Mouse (Mus musculus) adrenal gland, adult 8-10 months (tissue): ENCODE data around the gene Bcl2l15. TPM values are rescaled to one million over a fixed set of nuclear protein-coding genes. Genes with fewer than 3 reads are reported as not detected.
"Not testable (repeated sequence)": the region's sequence is repeated elsewhere in the genome, so short reads cannot be mapped to it uniquely, and the experiment has no call there.

ENCODE experiments used
- DNase-seq: peaks from one replicate; pipeline ENCODE4 v3.0.0; 2022
- total RNA-seq, 4 experiments: library from RNA; stranded (reverse); gene quantifications; 2 replicates each; pipeline ENCODE4 v1.2.4; 2022

The Bcl2l15 gene
- total RNA-seq: under 1 TPM in 3 of 4 experiments, not detected in 1; 0.24 to 0.49 (median 0.38) TPM

DNA sequence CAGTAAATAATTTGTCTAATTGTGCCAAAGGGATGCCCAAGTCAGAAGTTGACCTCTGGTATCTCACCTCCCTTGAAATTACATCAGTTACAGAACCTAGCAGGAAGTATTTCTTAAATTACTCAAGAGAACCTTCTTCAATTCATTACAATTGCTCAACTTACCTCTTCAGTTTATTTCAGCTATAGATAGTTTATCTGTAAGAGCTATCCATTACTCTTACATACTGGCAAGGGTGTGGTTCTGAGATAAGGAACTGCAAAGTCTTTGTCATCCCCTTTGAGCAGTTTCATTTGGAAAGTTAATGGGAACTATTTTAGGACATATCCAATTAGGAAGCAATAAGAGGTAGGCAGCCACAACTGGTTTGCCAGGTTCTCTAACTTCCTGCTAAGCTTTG, at the start of gene Bcl2l15:
Gene Bcl2l15 (plus strand): TSS at position 176 of the 400 bp plus-strand sequence.
- DNase-seq: no peak

DNA sequence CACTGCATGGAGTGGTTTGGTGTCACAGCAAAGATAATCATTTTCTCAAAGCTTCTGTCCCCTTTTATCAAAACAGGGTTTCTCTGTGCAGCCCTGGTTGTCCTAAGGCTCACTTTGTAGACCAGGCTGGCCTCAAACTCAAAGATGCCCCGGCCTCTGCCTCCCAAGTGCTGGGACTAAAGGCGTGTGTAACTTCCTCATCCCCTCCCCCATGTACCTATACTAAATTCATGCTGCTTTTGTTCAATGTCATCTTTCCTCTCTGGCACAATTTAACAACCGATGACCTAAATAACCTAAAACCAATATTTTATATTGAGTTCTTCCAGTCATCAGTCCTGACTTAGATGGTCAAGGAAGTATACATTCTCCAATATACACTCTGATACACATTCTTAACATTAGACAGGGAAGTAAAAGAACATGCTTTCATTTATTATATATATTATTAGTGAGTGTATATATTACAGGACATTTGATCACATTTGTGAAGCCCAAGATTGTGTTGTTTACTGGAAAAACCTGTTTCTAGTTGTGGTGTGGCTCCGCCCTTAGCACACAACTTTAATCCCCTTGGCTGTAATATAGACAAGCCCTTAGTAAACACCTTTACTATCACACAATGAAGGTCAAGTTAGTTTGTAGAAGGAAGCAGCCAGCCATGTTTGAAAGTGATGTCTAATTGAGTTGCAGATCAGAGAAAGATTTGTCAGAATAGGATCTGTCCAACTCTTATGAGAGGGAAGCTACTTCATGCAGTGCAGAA, 49.4 kb upstream of the Bcl2l15 start:
- DNase-seq: no peak

DNA sequence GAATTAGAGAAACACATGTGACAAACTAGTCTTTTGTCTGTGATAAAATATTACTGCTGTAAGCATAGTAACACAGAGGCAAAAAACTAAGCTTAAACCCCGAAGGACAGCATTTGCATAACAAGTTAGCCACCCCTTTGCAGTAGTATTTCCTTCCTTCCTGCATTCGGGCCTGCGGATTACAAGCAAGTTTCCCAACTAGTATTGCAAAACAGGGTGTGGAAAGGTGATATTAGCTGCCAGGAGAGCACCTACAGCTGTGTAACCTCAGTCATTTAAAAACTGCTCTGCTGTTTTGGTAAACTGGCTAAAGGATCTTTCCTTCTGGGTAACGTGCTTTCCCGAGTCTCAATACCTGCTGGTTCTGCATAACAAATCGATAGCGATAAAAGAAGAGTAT, 45.2 kb upstream of the Bcl2l15 start:
- no peak for DNase-seq

DNA sequence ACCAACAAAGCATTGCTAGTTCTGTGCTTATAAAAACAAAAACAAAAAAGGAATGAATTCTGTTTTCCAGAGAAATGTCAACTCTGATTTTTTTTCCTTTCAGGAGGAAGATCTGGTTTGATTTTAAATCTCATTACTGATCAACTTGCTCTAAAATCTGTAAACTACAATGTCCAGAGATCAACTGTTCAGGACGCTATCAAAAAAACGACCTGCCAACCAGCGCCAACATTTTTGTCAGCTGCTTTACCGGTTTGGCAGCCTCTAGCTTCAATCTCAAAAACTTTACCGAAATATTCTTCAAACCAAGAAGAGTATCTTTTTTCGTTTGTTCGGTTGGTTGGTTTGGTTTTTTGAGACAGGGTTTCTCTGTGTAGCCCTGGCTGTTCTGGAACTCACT, 43.3 kb upstream of the Bcl2l15 start:
- no peak for DNase-seq

DNA sequence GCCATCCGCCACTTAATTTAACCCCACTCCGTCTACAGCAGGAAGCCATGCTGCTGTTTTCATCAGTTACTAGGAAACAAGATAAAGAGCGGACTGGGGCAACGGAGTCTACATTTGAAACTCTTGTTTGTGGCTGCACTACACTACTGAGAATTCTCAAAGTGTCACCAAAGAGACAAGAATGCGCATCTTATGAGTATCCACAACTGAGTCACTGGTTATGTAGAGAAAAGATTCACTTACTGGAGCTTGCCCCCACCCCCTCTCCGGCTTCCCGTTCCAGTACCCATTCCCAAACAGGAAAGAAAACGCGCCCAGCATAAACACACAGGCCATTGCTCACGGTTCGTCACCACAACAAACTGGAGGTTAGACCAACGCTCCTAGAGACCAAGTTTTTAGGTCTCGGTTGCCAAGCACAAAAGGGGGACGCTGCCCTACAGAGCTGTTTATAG, 42.5 kb upstream of the Bcl2l15 start:
- no peak for DNase-seq

DNA sequence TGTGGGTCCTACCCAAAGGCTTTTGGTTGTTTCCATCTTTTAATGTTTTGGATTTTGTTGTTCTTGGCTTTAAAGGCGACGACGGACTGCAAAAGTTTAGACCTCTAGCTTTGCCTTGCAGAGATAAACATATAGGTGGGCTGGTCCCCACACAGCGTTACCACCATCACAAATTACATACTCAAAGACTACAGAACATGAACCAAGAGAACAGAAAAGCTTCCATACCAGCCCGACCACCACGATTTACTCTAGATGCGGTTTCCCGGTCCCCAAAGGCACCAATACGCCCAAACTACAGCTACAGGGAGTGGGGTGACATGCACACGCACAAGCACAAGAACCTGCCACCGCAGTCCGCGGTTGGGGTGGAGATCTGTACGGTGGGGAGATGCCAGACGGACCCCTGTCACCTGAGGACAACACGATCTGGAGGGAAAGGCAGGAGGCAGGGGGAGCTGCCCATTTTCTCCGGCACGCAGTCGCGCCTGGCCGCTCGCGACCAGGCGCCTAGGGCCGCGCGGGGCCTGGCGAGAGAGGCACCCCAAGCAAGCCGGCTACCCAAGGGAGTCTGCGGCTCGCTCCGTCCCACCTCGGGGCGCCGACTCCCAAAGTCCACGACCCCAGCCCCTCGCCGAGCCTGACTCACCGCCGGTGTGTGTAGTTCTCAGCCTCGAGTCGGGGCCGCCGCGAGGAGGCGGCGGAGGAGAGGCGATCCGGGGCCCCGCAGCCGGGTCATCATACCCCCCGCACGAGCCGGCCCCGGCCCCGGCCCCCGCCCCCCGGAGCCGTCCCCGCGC, 41.9 kb upstream of the Bcl2l15 start:
- no peak for DNase-seq

DNA sequence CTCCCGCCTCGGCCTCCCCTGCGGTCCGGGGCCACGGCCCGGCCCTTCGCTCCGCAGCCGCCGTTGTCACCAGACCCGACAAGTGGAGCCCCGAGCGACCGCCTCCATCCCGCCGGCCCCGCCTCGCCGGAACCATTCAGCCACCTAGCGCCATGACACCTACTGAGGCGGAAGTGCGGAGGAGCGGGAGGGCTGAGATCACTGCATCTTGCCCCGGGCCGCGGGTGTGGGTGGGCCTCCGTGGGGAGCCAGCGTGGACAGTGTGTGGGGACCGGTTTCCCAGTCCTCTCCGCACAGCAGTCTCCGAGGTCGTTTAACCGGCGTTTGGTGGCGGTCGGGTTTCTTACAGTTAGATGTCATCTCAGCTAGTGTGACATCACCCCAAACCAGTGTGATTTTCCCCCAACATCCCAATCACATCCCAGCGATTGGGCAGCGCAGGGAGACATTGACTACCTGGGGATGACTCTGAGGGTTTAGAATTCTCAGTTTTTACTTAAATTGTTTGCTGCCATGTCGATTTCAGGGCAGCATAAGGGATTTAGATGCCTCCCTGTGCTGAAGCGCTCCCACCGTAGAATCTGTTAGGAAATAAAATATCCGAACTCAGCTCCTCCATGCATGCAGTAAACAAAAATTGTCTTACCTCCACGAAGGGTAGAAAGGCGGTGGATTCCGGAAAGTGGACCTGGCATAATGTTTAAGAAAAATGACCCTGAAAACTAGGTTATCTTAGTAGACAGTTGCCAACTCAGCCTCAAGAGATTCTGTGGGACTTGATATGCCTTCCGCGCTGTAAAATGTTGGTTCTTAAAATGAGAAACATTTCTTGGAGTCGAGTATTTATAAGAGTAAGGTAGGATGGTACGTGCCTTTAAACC, 40.9 kb upstream of the Bcl2l15 start, which contains the start of gene Hipk1:
Gene Hipk1 (minus strand): TSS at position 334 of the 881 bp plus-strand sequence.
- DNase-seq: peak; percentile 92

DNA sequence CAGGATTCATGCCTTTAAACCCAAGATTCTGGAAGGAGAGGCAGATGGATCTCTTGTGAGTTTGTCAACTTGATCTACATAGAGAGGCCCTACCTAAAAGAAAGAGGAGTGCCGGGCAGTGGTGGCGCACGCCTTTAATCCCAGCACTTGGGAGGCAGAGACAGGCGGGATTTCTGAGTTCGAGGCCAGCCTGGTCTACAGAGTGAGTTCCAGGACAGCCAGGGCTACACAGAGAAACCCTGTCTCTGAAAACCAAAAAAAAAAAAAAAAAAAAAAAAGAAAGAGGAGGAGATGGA, 40.3 kb upstream of the Bcl2l15 start:
- not testable (repeated sequence) for DNase-seq

DNA sequence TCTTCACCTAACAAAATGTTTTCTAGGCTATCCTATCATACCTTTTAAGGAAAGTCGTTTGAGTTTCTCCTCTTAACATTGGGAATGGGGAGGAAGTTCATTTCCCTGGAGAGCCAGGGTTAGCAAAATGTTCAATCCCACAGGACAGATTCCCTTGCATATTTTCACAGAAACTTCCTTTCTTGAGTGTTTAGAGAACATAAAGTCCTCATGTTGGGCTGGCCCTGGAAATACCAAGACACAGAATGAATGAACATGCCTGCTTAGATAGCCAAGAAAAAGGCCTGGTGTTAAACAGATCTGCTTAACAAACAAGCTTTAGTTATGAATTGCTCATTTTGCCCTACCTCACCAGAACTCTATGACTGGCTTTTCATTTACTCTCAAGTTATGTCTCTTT, 39.8 kb upstream of the Bcl2l15 start:
- no peak for DNase-seq

DNA sequence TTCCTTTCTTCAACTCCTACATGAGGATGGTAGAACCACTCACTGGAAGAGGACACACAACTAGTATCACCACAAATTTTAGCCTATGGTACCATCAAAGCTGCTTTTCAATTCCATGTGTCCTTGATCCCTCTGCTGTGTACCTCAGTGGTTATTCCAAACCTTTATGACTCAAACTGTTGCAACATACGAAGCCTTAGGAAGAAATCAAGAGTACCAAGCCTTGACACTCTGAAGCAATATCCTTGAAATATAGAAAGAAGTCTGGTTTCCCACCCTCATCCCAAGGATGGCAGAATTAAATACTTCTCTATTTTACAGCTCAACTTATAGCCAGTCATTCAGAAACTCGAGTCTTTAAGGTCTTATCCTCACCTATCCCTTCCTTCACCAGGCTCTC, 36.0 kb upstream of the Bcl2l15 start:
- DNase-seq: no peak

DNA sequence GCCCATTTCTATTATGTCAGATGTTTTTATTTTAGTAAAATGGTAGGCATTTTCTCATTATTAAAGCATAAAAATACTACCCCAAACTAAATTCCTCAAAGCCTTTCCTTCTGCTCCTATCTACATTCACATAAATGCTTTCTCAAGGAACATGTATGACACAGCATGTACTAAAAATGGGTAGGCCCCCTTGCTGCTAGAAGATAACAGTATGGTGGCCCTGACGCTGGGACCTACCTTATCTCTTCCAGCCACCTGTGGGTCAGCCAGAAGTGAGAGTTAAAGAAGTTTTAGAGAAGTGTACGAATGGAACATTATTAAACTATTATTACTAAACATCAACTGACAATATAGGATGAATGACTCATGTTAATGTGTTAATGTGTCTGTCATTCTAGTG, 32.9 kb upstream of the Bcl2l15 start:
- no peak for DNase-seq

DNA sequence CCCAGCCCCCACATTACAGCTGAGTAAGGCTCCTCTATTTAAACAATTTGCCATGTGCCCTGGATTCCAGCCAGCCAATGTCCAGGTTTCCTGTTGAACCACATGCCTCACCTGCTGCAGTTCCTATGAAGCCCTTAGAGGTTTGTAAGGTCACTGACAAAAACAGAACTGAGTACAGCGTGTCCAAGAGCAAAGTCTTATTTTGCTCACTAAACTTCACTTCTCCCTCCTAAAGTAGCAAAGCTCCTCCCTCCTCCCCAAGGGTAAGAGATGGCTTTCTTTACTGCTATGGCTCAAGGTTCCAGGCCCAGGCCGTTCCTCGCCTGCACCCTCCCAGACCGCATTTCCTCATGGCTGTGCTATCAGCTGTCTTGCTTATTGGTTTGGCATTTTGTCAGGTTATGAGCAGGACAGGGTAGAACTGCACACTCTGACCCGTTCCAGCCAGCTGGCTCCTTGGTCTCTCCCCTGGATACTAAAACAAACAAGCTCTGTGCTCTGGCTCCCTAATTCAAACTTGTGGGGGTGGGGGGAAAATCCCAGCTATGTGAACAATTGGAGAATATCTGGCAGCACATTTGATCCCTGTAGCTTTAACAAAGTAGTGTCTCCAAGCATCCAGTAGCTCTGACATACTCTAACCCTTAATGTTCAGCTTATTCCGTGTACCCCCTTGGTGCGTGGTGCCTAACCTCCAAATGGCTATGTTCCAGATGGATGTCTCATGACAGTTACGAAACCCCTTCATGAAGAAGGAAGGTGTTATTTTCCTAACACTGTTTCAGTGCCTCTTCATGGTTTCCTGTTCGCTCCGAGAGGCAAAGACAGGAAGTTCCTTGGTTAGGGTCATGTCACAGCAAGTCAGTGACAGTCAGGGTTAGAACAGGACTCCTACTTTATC, 30.5 kb upstream of the Bcl2l15 start:
- DNase-seq: peak; percentile 76

DNA sequence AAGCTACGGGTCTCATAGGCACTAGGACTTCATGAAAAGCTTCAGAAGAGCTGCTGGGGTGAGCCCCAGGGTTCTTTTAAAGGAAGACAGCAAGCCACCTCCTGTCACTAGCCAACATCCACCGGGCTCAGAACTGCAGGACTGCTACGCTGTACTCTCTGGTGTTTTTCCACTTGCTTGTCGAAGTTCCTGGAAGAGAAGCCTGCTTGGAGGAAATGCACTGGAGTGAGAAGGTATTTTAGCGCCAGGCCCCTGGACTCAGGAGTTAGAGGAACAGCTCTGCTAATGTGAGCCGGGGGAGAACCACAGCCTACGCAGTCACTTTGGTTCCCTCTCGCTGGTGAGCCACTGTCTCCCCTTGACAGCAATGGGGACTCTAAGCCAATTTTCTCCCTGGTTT, 29.5 kb upstream of the Bcl2l15 start:
- DNase-seq: no peak

DNA sequence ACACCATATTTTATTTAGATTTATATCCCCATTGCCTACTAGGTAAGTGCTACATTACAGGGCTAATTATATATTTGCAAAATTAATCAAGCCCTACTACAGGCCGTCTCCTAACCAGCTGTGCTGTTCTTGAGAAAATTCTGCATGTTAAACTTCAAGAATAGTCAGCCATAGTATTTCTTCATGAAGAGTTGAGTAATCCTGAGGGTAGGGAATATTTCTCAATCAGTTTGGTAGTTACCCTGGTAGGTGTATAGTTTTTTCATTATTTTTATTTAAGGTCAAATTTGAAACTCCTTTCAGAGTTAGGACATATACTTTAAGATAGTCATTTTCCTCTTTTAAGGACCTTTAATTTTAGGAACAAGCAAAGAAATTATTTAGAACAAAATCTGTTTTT, 26.7 kb upstream of the Bcl2l15 start:
- no peak for DNase-seq

DNA sequence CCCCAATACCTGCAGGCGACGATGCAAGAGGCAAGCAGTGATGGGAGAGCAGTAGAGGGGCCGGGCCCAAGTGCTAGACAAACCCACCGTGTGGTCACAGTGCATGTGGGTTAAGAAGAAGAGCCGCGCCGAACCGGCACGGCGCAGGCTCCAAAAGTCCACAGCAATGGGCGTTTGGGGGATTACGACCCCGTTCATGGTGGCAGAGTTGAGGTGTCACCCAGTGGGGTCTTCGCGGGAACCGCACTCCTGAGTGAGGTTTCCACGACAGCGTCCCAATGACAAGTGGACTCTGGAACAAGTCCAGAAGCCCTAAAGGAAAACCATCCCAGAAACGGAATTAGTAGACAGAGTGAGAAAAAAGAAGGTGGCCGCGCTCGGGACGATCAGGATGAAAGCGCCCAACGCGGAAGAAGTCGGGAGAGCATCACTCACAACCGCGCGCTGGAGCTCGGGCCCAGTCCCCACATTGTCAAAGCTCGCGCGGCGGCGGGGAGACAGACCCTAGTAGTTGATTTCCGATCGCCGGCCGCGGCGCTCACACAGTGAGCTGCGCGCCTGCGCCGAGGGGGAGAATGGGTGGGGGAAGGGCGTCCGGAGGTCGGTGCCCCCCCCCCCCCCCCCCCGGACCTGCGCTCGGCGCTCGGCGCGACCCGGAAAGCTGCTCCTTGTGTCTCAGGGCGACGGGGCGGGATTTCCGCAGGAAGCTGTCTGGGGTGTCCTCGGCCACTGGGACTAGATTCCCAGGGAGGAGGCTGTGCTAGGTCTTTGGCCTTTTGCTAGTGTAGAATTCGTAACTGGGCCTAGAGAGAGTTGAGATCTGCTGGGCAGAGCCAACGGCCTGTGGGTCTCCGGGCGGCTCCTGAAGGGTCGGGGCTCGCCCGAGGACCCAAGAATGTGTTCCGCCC, 23.3 kb upstream of the Bcl2l15 start, which contains the start of the genes Dclre1b, Ap4b1 and Gm43064:
Gene Dclre1b (minus strand): TSS at position 554 of the 908 bp plus-strand sequence.
Gene Ap4b1 (plus strand): TSS at position 630 of the 908 bp plus-strand sequence.
Gene Gm43064 (plus strand): TSS at position 683 of the 908 bp plus-strand sequence.
- peak; percentile 84 for DNase-seq

DNA sequence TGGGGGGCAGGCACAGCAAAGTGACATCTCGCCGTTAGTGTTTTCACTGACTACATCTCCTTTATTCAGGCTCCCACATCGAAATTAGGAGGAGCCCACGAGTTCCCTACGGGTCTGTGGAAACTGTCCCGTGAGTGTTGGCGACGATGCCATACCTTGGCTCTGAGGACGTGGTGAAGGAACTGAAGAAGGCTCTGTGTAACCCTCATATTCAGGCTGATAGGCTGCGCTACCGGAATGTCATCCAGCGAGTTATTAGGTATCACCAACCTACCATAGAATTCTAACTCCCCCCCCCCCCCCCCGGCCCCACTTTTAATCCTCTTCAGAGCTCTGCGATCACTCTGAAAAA, 22.6 kb upstream of the Bcl2l15 start:
- DNase-seq: no peak

DNA sequence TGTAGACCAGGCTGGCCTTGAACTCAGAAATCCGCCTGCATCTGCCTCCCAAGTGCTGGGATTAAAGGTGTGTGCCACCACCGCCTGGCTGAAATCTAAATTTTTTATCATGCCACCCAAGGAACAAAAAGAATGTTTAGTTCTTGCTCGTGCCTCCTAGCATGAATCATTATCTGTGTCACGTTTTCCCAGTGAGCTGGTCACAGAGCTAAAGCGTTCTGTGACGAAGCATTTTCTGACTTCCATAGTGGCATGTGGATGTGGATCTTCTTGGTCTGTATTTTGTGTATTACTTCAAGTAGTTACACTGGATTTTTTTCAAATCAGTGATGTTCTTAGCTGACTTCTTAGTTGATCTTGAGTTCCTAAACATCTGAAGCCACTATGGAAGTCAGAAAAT, 21.4 kb upstream of the Bcl2l15 start:
- no peak for DNase-seq

DNA sequence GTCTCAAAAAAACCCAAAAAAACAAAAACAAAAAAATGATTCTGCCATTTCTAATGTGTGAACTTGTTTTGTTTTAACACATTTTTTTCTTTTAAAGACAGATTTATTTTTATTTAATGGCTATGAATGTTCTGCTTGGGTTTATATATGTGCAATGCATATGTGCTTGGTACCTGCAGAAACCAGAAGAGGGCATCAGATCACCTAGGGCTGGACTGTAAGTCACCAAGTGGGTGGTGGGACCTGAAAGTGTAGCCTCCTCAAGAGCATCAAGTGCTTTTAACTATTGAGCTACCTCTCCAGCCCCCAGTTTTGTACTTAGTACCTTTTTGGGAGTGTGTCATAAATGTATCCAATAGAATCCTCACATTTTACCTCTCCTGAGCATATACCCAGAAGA, 4.9 kb upstream of the Bcl2l15 start:
- no peak for DNase-seq

DNA sequence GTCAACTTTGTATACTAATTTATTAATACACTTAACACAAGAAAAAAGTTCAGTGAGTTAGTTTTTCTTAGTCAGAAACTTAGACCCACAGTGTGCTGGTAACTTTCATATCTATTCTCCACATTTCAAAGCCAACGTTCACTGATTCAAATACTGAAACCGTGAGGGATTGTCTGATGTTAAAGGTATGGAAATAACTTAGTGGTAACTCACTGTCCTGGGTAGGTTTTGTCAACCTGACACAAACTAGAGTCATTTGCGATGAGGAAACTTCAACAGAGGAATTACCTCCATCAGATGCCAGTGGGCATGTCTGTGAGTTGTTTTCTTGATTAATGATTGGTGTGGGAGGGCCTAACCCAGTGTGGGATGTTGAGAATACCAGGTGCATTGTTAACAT, 3.4 kb upstream of the Bcl2l15 start:
- no peak for DNase-seq

DNA sequence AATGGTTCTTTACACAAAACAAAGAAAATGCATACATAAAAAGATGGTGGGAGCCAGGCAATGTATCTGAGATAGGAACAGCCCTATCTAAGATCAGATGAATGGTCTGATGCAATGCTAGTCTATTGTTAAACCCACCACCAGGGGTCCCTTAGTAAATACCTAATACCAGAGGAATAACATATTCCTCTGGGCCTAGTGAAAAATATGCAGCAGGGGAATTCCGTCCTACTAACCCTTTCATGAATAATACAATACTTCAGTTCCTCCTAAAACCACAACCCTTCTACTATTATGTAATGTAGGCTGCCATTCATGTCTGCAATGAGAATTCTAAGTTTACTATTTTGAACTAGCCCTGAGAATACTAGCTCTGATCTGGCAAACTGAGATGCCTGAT, 1.7 kb upstream of the Bcl2l15 start:
- DNase-seq: not testable (repeated sequence)

DNA sequence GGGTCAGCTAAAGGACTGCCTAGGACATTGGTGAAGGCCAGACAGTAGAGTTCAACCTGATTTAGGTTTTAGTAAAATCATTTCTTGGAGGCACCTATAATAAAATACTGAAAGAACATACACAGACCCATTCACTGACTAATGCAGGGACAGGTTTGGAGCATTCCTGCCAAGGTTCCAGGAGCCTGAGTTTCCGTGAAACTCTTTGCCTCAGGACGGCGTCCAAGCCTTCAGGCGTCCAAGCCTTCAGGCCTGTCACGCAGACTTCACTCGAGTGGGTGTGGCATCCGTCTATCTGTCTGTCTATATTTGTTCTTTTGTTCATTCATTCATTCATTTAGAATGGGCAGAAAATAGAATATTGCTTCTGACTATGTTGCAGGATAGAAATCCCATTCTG, 1.3 kb upstream of the Bcl2l15 start:
- no peak for DNase-seq
